Mouse (Mus musculus): ENCODE measurements at regions not wholly inside any gene's neighbourhood (a gene's known extent, or its start where the extent isn't known, plus 50 kb on each side); places are given as distances from the start of the nearest gene placed in this dataset.

DNA sequence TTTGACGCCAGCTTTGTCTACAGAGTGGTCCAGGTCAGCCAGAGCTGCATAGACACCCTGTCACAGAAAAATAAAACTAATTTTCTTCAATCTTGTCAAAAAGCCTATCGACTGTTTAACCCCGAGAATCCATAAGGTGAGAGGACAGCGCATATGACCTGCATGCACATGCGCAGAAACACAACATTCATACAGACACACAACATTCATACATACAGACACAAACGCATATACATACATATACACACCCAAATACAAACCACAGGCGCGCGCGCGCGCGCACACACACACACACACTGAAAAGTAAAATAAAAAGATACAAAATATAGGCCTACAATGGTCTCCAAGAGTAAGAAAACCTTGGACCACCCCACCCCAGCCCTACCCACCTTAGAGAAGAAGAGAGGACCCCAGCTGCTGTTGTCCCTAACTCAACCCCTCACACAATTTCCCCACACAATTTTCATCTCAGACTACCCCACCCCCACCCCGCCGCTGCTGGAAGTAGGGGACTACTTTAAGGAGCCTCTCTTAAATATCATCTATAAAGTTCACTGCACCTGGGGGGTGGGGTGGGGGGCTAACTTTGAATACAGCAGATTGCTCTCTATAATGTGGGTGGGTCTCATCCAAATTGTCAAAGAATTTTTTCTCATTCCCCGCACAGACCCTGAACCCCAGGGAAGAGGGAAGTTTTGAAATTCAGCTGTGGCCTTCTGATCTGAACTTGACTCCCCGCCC is 52.2 kb upstream of the Chd2 start:
- no peak for TF ChIP-seq ZNF384 (IDR thresholded peaks at IDR 0.05; ENCODE audit: low read depth, low read length)
- TF ChIP-seq CHD2 (IDR thresholded peaks at IDR 0.05; ENCODE audit: low read depth, low read length) = no peak
- no peak for TF ChIP-seq ZC3H11A (IDR thresholded peaks at IDR 0.05; ENCODE audit: borderline replicate concordance, low read depth, low read length)
